Mouse (Mus musculus): ENCODE results near the gene St6galnac3. TPM values are rescaled to one million over a fixed set of nuclear protein-coding genes. Genes with fewer than 3 reads are reported as not detected.
A peak's percentile ranks its signal among the peaks of the same experiment; 100 is the strongest.

Gene St6galnac3
- polyA plus RNA-seq, 1 experiment from 2014 or later: 41.4 TPM

GRCm38 (mm10) chr3:153277389-153277999 is 447.5 kb downstream of the St6galnac3 start:
- WGBS: 29% methylated on average over 16 of the region's 16 CpGs
- no peaks in the 10 kb centered on the region for H3K27me3 ChIP-seq (ENCODE audit: control insufficient read depth, insufficient read depth, low read length)
- H3K36me3 ChIP-seq (ENCODE audit: control insufficient read depth, insufficient read depth, low read length): no peaks in the 10 kb centered on the region
- H3K4me1 ChIP-seq (ENCODE audit: control insufficient read depth, insufficient read depth, low read length): peaks cover 15% of the 10 kb centered on the region
- ATAC-seq (ENCODE audit: insufficient read depth, low FRiP score, low TSS enrichment): peak; percentile 94
- peak; percentile 67 for DNase-seq (ENCODE audit: low spot score)
- no peak overlapping the region for H3K4me3 ChIP-seq (ENCODE audit: low read depth, low read length)
- no peak overlapping the region for H3K9ac ChIP-seq (ENCODE audit: low read length)
- H3K4me2 ChIP-seq (ENCODE audit: low read depth): peak overlapping the region; percentile 5; the same call in 1 of the 2 replicates
- H3K9me3 ChIP-seq (ENCODE audit: control insufficient read depth, low read length): 0 out of 2 replicates have a peak, but pooled peaks cover 4% of the 10 kb centered on the region
- peak overlapping the region; percentile 35; the same call in 1 of the 2 replicates for H3K27ac ChIP-seq (ENCODE audit: low read depth, low read length)

GRCm38 (mm10) chr3:153276830-153277388 is 448.1 kb downstream of the St6galnac3 start:
- H3K9me3 ChIP-seq (ENCODE audit: control insufficient read depth, low read length): 0 out of 2 replicates have a peak, but pooled peaks cover 4% of the 10 kb centered on the region
- DNase-seq (ENCODE audit: low spot score): no peak
- no peaks in the 10 kb centered on the region for H3K27me3 ChIP-seq (ENCODE audit: control insufficient read depth, insufficient read depth, low read length)
- 50% methylated on average over 16 of the region's 16 CpGs for WGBS
- peak; percentile 73 for ATAC-seq (ENCODE audit: insufficient read depth, low FRiP score, low TSS enrichment)
- H3K27ac ChIP-seq (ENCODE audit: low read depth, low read length): peak overlapping the region; percentile 35; the same call in 1 of the 2 replicates
- peak overlapping the region; percentile 5; the same call in 1 of the 2 replicates for H3K4me2 ChIP-seq (ENCODE audit: low read depth)
- H3K4me1 ChIP-seq (ENCODE audit: control insufficient read depth, insufficient read depth, low read length): peaks cover 15% of the 10 kb centered on the region
- no peaks in the 10 kb centered on the region for H3K36me3 ChIP-seq (ENCODE audit: control insufficient read depth, insufficient read depth, low read length)
- H3K4me3 ChIP-seq (ENCODE audit: low read depth, low read length): no peak overlapping the region
- no peak overlapping the region for H3K9ac ChIP-seq (ENCODE audit: low read length)

DNA sequence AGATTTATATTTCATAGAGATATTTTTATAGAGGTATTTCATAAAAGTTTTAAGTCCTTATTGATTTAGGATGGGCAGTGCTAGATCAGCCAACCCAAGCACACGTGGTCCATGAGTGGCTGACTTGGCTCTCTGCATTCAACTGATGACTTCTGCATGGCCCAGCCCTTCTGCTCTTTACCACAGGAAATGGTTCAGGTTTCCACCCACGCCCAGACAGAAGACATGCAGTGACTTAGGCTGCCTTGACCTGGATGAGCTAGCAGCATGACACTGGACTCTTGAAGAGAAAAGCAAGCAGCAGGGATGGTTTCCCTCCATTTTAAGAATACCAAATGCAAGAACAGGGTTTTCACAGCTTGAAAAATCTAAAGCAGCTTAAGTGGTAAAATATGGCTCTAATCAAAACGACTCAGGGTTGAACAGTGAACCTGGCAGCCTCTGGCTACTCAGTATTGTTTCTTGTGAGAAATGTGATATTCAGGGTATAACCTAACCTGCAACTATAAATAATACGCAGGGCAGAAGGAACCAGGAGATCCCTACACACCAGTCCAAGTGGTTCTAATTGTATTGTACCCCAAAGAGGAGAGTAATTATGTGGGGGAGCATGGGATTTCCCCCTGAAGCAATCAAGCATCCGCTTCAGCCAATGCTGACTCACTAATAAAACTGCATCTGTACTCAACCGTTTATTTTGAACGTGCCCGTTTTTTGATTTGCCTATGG is 448.7 kb downstream of the St6galnac3 start:
- Histone ChIP-seq H3K27me3 (ENCODE audit: control insufficient read depth, insufficient read depth, low read length) (no peaks in the 10 kb centered on the region), H3K9ac (ENCODE audit: low read length) (no peak overlapping the region), H3K36me3 (ENCODE audit: control insufficient read depth, insufficient read depth, low read length) (no peaks in the 10 kb centered on the region), H3K27ac (ENCODE audit: low read depth, low read length) (no peak overlapping the region), H3K4me2 (ENCODE audit: low read depth) (no peak overlapping the region), H3K9me3 (ENCODE audit: control insufficient read depth, low read length) (0 out of 2 replicates have a peak, but pooled peaks cover 4% of the 10 kb centered on the region), H3K4me3 (ENCODE audit: low read depth, low read length) (no peak overlapping the region), H3K4me1 (ENCODE audit: control insufficient read depth, insufficient read depth, low read length) (peaks cover 15% of the 10 kb centered on the region)
- ATAC-seq (ENCODE audit: insufficient read depth, low FRiP score, low TSS enrichment) (no peak), DNase-seq (ENCODE audit: low spot score) (no peak)
- 77% methylated on average over 8 of the region's 8 CpGs for WGBS

- Histone ChIP-seq H3K4me3 (ENCODE audit: low read depth, low read length) (no peak overlapping the region), H3K4me2 (ENCODE audit: low read depth) (no peak overlapping the region), H3K36me3 (ENCODE audit: control insufficient read depth, insufficient read depth, low read length) (no peaks in the 10 kb centered on the region), H3K9me3 (ENCODE audit: control insufficient read depth, low read length) (0 out of 2 replicates have a peak, but pooled peaks cover 4% of the 10 kb centered on the region), H3K4me1 (ENCODE audit: control insufficient read depth, insufficient read depth, low read length) (peaks cover 8% of the 10 kb centered on the region), H3K27ac (ENCODE audit: low read depth, low read length) (no peak overlapping the region), H3K9ac (ENCODE audit: low read length) (no peak overlapping the region), H3K27me3 (ENCODE audit: control insufficient read depth, insufficient read depth, low read length) (no peaks in the 10 kb centered on the region)
- no peak for ATAC-seq (ENCODE audit: insufficient read depth, low FRiP score, low TSS enrichment)
- DNase-seq (ENCODE audit: low spot score): no peak
- WGBS: 95% methylated on average over 1 of the region's 1 CpGs
Observed at GRCm38 (mm10) chr3:153272241-153272640, 452.7 kb downstream of the St6galnac3 start.

- no peaks in the 10 kb centered on the region for H3K27me3 ChIP-seq (ENCODE audit: control insufficient read depth, insufficient read depth, low read length)
- WGBS: 77% methylated on average over 8 of the region's 8 CpGs
- no peak overlapping the region for H3K4me3 ChIP-seq (ENCODE audit: low read depth, low read length)
- no peak for DNase-seq (ENCODE audit: low spot score)
- H3K4me2 ChIP-seq (ENCODE audit: low read depth): no peak overlapping the region
- no peak overlapping the region for H3K9ac ChIP-seq (ENCODE audit: low read length)
- ATAC-seq (ENCODE audit: insufficient read depth, low FRiP score, low TSS enrichment): no peak
- H3K4me1 ChIP-seq (ENCODE audit: control insufficient read depth, insufficient read depth, low read length): no peaks in the 10 kb centered on the region
- no peaks in the 10 kb centered on the region for H3K36me3 ChIP-seq (ENCODE audit: control insufficient read depth, insufficient read depth, low read length)
- no peaks in the 10 kb centered on the region for H3K9me3 ChIP-seq (ENCODE audit: control insufficient read depth, low read length)
- no peak overlapping the region for H3K27ac ChIP-seq (ENCODE audit: low read depth, low read length)
Observed at GRCm38 (mm10) chr3:153267397-153267796, 457.6 kb downstream of the St6galnac3 start.

- Histone ChIP-seq H3K9me3 (ENCODE audit: control insufficient read depth, low read length) (no peaks in the 10 kb centered on the region), H3K4me3 (ENCODE audit: low read depth, low read length) (no peak overlapping the region), H3K27me3 (ENCODE audit: control insufficient read depth, insufficient read depth, low read length) (no peaks in the 10 kb centered on the region), H3K27ac (ENCODE audit: low read depth, low read length) (no peak overlapping the region), H3K4me2 (ENCODE audit: low read depth) (no peak overlapping the region), H3K4me1 (ENCODE audit: control insufficient read depth, insufficient read depth, low read length) (peaks cover 3% of the 10 kb centered on the region; the same call in 1 of the 2 replicates), H3K36me3 (ENCODE audit: control insufficient read depth, insufficient read depth, low read length) (no peaks in the 10 kb centered on the region), H3K9ac (ENCODE audit: low read length) (no peak overlapping the region)
- ATAC-seq (ENCODE audit: insufficient read depth, low FRiP score, low TSS enrichment) (no peak), DNase-seq (ENCODE audit: low spot score) (no peak)
- 88% methylated on average over 5 of the region's 5 CpGs for WGBS
Observed at GRCm38 (mm10) chr3:153261985-153262384, 463.0 kb downstream of the St6galnac3 start.

DNA sequence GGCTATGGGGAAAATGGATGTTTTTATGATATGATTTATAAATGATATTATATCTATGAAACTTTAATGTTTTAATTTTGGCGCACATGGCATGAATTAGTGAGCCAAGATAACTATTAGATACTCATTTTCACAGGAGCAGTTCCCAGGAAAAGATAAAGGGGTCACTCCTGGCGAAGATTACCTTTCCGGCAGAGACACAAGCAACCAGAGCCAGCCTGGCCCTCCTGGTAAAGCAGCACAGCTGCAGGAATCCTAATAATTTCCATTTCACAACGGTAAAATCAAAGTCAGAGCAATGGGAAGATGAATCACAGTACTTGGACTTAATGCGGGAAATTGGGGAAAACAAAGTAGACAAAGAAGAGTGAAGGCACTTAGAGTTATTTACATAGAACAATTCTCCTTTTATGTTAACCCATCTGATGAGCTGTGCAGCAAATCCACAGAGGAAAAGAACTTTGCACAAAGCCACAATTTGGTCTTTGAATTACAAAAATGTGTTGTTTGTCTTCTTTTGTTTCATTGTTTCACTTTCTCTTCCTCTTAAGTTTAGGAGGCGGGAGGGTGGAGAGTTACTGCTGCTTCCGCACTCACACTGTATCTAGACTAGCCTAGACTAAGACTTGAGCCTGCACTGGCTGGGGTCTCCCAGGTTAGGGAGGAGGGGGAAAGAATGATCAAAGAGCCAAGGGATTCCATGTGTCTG is 464.6 kb downstream of the St6galnac3 start:
- no peaks in the 10 kb centered on the region for H3K27me3 ChIP-seq (ENCODE audit: control insufficient read depth, insufficient read depth, low read length)
- H3K27ac ChIP-seq (ENCODE audit: low read depth, low read length): no peak overlapping the region
- no peak overlapping the region for H3K4me2 ChIP-seq (ENCODE audit: low read depth)
- DNase-seq (ENCODE audit: low spot score) (no peak), ATAC-seq (ENCODE audit: insufficient read depth, low FRiP score, low TSS enrichment) (no peak)
- no peaks in the 10 kb centered on the region for H3K36me3 ChIP-seq (ENCODE audit: control insufficient read depth, insufficient read depth, low read length)
- H3K4me3 ChIP-seq (ENCODE audit: low read depth, low read length): no peak overlapping the region
- H3K9me3 ChIP-seq (ENCODE audit: control insufficient read depth, low read length): no peaks in the 10 kb centered on the region
- 51% methylated on average over 7 of the region's 7 CpGs for WGBS
- peaks cover 3% of the 10 kb centered on the region; the same call in 1 of the 2 replicates for H3K4me1 ChIP-seq (ENCODE audit: control insufficient read depth, insufficient read depth, low read length)
- no peak overlapping the region for H3K9ac ChIP-seq (ENCODE audit: low read length)

GRCm38 (mm10) chr3:153255910-153256309 is 469.1 kb downstream of the St6galnac3 start:
- H3K27ac ChIP-seq (ENCODE audit: low read depth, low read length): no peak overlapping the region
- ATAC-seq (ENCODE audit: insufficient read depth, low FRiP score, low TSS enrichment) (no peak), DNase-seq (ENCODE audit: low spot score) (no peak)
- H3K4me1 ChIP-seq (ENCODE audit: control insufficient read depth, insufficient read depth, low read length): peaks cover under 1% of the 10 kb centered on the region; the same call in 1 of the 2 replicates
- no peaks in the 10 kb centered on the region for H3K36me3 ChIP-seq (ENCODE audit: control insufficient read depth, insufficient read depth, low read length)
- H3K4me2 ChIP-seq (ENCODE audit: low read depth): no peak overlapping the region
- H3K27me3 ChIP-seq (ENCODE audit: control insufficient read depth, insufficient read depth, low read length): no peaks in the 10 kb centered on the region
- H3K4me3 ChIP-seq (ENCODE audit: low read depth, low read length): no peak overlapping the region
- H3K9me3 ChIP-seq (ENCODE audit: control insufficient read depth, low read length): no peaks in the 10 kb centered on the region
- WGBS: 88% methylated on average over 8 of the region's 8 CpGs
- no peak overlapping the region for H3K9ac ChIP-seq (ENCODE audit: low read length)
